Mouse (Mus musculus): ENCODE data around the gene Ryk.

DNA sequence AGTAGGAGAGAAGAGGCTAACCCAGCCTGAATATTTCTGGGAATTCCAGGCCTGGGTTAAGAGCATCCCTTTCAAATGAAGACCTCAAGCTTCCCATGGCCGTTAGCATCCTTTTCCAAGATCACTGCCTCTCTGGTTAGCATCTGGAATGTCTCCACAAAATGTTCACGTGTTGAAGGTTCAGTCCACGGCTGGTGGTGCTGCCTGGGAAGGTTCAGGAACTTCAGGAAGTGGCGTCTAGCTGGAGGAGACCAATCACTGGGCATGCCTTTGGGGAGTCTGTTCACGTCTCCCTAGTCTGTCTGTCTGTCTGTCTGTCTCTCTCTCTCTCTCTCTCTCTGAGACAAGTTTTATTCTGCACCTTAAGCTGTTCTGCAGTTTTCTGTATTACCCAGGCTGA lies 84.8 kb downstream of the Ryk start:
- no peak for TF ChIP-seq CTCF (conservative IDR thresholded peaks at IDR 0.05; ENCODE audit: low read length)
- TF ChIP-seq NANOG (IDR thresholded peaks at IDR 0.05; ENCODE audit: borderline replicate concordance, low read length): no peak
